Mouse (Mus musculus): ENCODE measurements around the gene Cars2.
"Not testable (repeated sequence)": the region's sequence is repeated elsewhere in the genome, so short reads cannot be mapped to it uniquely, and the experiment has no call there.

Cars2 gene

DNA sequence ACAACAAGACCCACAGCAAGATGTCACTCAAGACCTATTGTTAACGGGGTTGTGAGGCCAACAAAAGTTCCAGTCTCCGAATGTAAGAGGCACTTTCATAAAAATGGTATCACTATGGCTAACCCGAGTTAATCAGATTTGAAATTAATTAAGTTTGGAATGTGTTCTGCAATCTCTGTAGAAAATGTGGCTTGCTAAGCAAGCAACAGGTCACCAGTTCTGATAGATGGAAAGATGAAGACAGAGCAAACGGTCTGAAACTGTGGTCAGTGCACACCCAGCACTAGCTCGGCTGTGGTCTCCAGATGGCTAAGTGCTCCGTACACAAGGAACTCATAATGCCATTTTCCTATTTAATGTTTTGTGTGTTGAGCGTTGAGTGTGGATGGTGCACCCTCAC is 79.9 kb downstream of the Cars2 start:
- DNase-seq: no peak

GRCm38 (mm10) chr8:11469095-11469494 is 81.5 kb downstream of the Cars2 start:
- no peak for DNase-seq

GRCm38 (mm10) chr8:11466528-11466927 is 84.1 kb downstream of the Cars2 start:
- not testable (repeated sequence) for DNase-seq

DNA sequence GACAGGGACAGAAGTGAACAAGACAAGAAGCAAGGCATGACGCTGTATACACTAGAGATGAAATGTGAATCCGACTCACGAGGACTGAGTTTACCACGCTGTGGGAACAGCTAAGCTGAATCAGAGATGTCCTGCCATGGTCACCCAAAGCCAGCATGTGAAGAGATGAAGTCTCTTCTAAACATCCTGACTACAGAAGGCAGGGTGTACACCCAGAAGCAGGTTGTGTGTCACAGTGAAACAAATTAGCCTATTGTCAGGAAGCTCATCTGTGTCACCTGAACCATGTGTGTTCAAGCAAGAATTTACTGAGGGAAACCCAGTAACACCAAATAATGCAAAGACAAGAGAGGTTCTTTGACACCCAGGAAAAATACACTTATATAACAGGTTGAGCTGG is 85.0 kb downstream of the Cars2 start:
- DNase-seq: no peak

DNA sequence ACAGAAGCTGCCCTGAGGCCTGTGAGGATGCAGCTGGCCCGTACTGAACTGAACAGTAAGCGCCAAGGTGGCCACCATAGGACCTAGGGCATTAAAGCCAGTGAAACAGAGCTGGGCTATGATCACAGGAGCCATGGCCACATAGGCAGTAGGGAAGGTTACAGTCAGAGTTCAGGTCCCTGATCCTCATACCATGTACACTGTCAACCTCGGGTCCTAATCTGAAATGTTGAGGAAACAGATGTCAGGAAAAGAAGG is 85.9 kb downstream of the Cars2 start:
- DNase-seq: no peak
